Mouse (Mus musculus) liver, adult 2 months (tissue): ENCODE data around the gene Rlf. TPM values are rescaled to one million over a fixed set of nuclear protein-coding genes. Genes with fewer than 3 reads are reported as not detected.
"Not testable (repeated sequence)": the region's sequence is repeated elsewhere in the genome, so short reads cannot be mapped to it uniquely, and the experiment has no call there.

Source experiments
- DNase-seq: peaks from one replicate; pipeline ENCODE4 v3.0.0-alpha.2; 2011; ENCODE audit warnings: low read depth, low spot score; ENCODE audit errors: extremely low read depth
- H3K27ac ChIP-seq: fragments of 200-500 bp; replicated peaks from 2 replicates; pipeline ENCODE4 v1.5.1; 2012; ENCODE audit warnings: low read depth, mild to moderate bottlenecking, control low read depth, inconsistent platforms, low read length; ENCODE audit not compliant: insufficient read depth
- H3K27me3 ChIP-seq: fragments of 200-500 bp; 2 replicates; pipeline ENCODE4 v1.6.1; 2012; ENCODE audit warnings: mild to moderate bottlenecking, moderate library complexity, low read length, inconsistent platforms; ENCODE audit not compliant: control insufficient read depth, insufficient read depth
- H3K36me3 ChIP-seq: fragments of 200-500 bp; 2 replicates; pipeline ENCODE4 v1.6.1; 2012; ENCODE audit warnings: low read length, inconsistent platforms; ENCODE audit not compliant: control insufficient read depth, insufficient read depth
- H3K4me1 ChIP-seq: fragments of 200-500 bp; 2 replicates; pipeline ENCODE4 v1.6.1; 2011; ENCODE audit warnings: low read length; ENCODE audit not compliant: control insufficient read depth, insufficient read depth
- H3K4me3 ChIP-seq: fragments of 200-500 bp; 2 replicates; pipeline ENCODE4 v1.5.1; 2011; ENCODE audit warnings: low read depth, mild to moderate bottlenecking, control low read depth, low read length, moderate library complexity; ENCODE audit not compliant: insufficient read depth
- H3K79me2 ChIP-seq: fragments of 200-500 bp; 2 replicates; pipeline ENCODE4 v1.6.1; 2012; ENCODE audit warnings: inconsistent platforms, mild to moderate bottlenecking, low read length, moderate library complexity; ENCODE audit not compliant: control insufficient read depth, insufficient read depth
- H3K9ac ChIP-seq: fragments of 200-500 bp; 2 replicates; pipeline ENCODE4 v1.6.1; 2012; ENCODE audit warnings: low read depth, mild to moderate bottlenecking, control low read depth, inconsistent platforms, low read length
- CTCF ChIP-seq: fragments of 200-500 bp; IDR thresholded peaks from 2 replicates; pipeline ENCODE4 v1.5.1; 2011; ENCODE audit warnings: low read depth, low read length, control low read depth
- POLR2A ChIP-seq: fragments of 200-500 bp; IDR thresholded peaks from 2 replicates; pipeline ENCODE4 v1.6.1; 2011; ENCODE audit warnings: low read length, control low read depth; ENCODE audit not compliant: insufficient read depth; ENCODE audit errors: extremely low read depth
- WGBS: fragments of 180-500 bp; shearing (Covaris S2); methylation state at CpG from one replicate; pipeline ENCODE4 v1.1.7; 2018; 5-methylcytosine and 5-hydroxymethylcytosine counted together
- polyA plus RNA-seq: library from polyadenylated mRNA; depleted of rRNA; stranded (reverse); fragments of >200 nt; gene quantifications from 2 replicates; pipeline ENCODE4 v1.2.3, GENCODE M21; 2012
- total RNA-seq: library from RNA; depleted of rRNA; stranded (reverse); fragments of >200 nt; gene quantifications from 2 replicates; pipeline ENCODE4 v1.2.3, GENCODE M21; 2014

Rlf gene
- total and polyA plus RNA-seq, 2 experiments = 1.5 to 10.5 TPM

DNA sequence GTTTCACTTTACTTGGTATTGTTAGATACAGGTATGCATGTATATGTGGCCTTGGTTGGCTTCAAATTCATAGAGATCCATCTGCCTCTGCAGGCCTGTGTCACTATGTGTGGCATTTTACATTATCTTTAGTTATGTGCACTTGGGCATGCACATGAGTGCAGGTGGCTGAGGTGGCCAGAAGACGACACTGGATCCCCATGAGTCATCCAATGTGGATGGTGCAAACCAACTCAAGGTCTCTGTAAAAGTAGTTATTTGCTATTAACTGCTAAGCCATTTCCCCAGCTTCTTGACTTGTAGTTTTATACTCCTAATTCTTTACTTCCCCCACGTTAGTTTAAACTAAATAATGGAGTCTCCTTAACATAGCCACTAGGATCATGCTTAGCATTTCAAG lies 22.6 kb downstream of the Rlf start:
- H3K27me3 ChIP-seq = no peaks in the 10 kb centered on the region
- peaks cover 16% of the 10 kb centered on the region for H3K36me3 ChIP-seq
- no peak overlapping the region for H3K27ac ChIP-seq
- no peak for DNase-seq
- no peak overlapping the region for H3K9ac ChIP-seq
- TF ChIP-seq POLR2A (no peak), CTCF (no peak)
- peaks cover 31% of the 10 kb centered on the region; the same call in 1 of the 2 replicates for H3K79me2 ChIP-seq
- H3K4me1 ChIP-seq = peaks cover 21% of the 10 kb centered on the region
- 97% methylated on average over 2 of the region's 2 CpGs for WGBS
- H3K4me3 ChIP-seq = no peak overlapping the region

DNA sequence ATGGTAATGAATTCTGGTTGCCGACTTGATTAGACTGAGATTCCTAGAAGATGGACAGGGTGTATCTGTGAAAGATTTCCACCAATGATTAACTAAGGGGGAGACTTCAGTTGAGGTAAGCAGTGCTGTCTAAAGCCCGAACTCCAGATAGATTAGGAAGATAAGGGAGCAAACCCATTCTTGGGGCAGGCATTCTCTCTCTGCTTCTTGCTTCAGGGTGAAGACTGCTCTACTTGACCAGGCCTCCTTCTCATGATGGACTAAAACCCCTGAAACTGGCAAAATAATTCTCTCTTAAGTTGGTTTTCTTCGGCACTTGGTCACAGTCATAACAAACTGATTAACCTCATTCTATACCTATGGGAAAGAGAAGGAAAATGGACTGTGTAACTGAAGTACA lies 25.5 kb downstream of the Rlf start:
- Histone ChIP-seq H3K79me2 (peaks cover 12% of the 10 kb centered on the region; the same call in 1 of the 2 replicates), H3K9ac (no peak overlapping the region), H3K36me3 (peaks cover 24% of the 10 kb centered on the region), H3K27me3 (no peaks in the 10 kb centered on the region), H3K4me1 (peaks cover 19% of the 10 kb centered on the region), H3K4me3 (no peak overlapping the region), H3K27ac (no peak overlapping the region)
- DNase-seq = peak; percentile 40
- 47% methylated on average over 3 of the region's 3 CpGs for WGBS
- no peak for TF ChIP-seq POLR2A
- TF ChIP-seq CTCF = no peak

DNA sequence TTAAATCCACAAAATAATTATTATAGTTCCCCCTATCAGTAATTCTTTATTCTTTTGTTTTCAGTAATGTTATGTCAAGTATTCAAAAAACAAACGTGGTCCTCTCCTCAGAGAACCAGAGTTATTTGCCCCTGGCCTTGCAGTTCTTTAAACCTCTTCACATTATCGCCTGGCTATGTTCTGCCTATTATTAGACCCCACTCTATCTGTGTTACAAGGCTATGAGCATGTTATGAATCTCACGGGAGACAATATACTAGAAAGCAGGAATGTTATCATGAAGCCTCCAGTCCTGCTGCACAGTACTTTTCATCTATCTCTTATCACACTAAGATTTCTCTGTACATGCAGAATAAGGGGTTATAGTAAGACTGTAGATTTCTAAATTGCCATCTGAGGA lies 35.2 kb downstream of the Rlf start:
- H3K27ac ChIP-seq = no peak overlapping the region
- H3K4me1 ChIP-seq = peaks cover 3% of the 10 kb centered on the region; the same call in 1 of the 2 replicates
- WGBS = 93% methylated on average over 3 of the region's 3 CpGs
- no peaks in the 10 kb centered on the region; the same call in 1 of the 2 replicates for H3K79me2 ChIP-seq
- H3K4me3 ChIP-seq = no peak overlapping the region
- TF ChIP-seq CTCF (no peak), POLR2A (no peak)
- no peaks in the 10 kb centered on the region for H3K27me3 ChIP-seq
- no peak for DNase-seq
- no peak overlapping the region for H3K9ac ChIP-seq
- H3K36me3 ChIP-seq = peaks cover 27% of the 10 kb centered on the region

DNA sequence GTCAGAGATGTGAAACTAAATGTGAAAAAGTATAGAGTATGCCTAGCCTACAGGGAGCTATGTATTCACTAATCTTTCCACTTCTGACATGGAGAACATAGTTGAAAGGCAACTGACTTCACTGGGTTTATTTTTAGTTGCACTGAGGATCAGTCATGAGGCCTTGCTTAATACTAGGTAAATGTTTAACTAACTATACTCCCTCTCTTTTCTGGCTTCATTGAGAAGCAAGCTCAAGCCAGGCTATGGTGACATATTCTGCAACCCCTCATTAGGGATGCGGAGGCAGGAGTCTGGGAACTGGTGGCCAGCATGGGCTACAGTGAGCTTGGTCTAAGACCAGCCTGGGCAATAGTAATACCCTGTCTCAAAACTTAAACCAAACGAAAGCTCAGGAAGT lies 47.2 kb downstream of the Rlf start:
- peak overlapping the region; percentile 37 for H3K27ac ChIP-seq
- peaks cover 18% of the 10 kb centered on the region; the same call in 1 of the 2 replicates for H3K4me1 ChIP-seq
- DNase-seq = peak; percentile 96
- 53% methylated on average over 2 of the region's 2 CpGs for WGBS
- TF ChIP-seq POLR2A (no peak), CTCF (no peak)
- H3K79me2 ChIP-seq = peaks cover 2% of the 10 kb centered on the region; the same call in 1 of the 2 replicates
- peaks cover 25% of the 10 kb centered on the region for H3K36me3 ChIP-seq
- H3K4me3 ChIP-seq = no peak overlapping the region
- no peak overlapping the region for H3K9ac ChIP-seq
- no peaks in the 10 kb centered on the region for H3K27me3 ChIP-seq

DNA sequence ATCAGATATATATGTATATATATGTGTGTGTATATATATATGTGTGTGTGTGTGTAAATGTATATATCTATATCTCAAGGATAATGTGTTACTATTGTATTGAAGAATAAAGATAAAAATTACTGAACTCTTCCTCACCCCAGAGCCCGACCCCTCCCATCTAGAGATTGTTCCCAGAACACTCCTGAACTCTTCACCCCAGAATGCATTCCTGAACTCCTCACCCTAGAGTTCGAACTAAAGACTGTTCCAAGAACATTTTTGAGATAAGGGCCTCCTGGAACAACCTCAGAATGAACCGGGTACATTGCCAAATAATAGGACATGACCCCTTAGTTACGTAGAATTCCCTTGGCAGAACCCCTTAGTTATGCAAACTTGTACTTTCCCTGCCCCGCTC lies 48.2 kb downstream of the Rlf start:
- 9% methylated on average over 4 of the region's 5 CpGs for WGBS
- not testable (repeated sequence) for H3K27me3 ChIP-seq, H3K27ac ChIP-seq, H3K4me3 ChIP-seq, H3K79me2 ChIP-seq, H3K9ac ChIP-seq
- peaks cover 25% of the 10 kb centered on the region for H3K36me3 ChIP-seq
- peaks cover 18% of the 10 kb centered on the region; the same call in 1 of the 2 replicates for H3K4me1 ChIP-seq
- DNase-seq = peak; percentile 78

DNA sequence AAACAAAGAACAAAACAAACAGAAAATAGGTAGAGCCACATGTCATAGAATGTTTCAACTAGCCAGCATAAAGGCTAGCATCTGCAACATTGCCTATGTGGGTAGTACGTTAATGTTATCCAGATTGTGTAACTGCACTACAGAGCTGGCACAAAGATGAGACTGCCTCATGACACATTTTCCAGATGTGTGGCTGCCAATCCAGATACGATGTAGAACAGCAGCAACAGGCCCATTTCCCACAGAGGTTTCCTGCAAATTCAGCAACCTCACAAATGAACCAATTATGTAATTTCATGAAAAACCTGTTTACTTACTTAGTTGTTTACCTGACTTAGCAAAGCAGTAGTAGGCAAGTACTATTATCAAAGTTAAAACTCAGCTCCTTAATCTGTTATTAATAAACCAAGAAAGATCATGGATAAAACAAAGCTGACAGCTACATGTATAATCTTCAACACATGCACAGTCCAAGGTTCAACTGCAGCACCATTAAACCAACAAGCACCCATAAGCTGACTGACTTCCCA lies 51.3 kb downstream of the Rlf start:
- Histone ChIP-seq H3K36me3 (peaks cover 7% of the 10 kb centered on the region; the same call in 1 of the 2 replicates), H3K79me2 (peaks cover 2% of the 10 kb centered on the region; the same call in 1 of the 2 replicates), H3K4me3 (no peak overlapping the region), H3K27me3 (no peaks in the 10 kb centered on the region), H3K4me1 (peaks cover 18% of the 10 kb centered on the region; the same call in 1 of the 2 replicates), H3K27ac (peak overlapping the region; percentile 91), H3K9ac (no peak overlapping the region; the same call in 1 of the 2 replicates)
- DNase-seq = peak; percentile 96
- WGBS = 21% methylated on average over 2 of the region's 2 CpGs
- TF ChIP-seq CTCF (no peak), POLR2A (no peak)
